Mouse (Mus musculus) liver, postnatal 0 days (tissue): ENCODE results near the gene Nr4a3.

Experiments
- CTCF ChIP-seq: sonication (generic); IDR thresholded peaks from 2 replicates; pipeline ENCODE4 v1.5.1; 2016; ENCODE audit warnings: antibody characterized with exemption, low read depth
- EP300 ChIP-seq: IDR thresholded peaks from 2 replicates; pipeline ENCODE4 v1.6.1; 2016; ENCODE audit warnings: antibody characterized with exemption, low read depth, mild to moderate bottlenecking

DNA sequence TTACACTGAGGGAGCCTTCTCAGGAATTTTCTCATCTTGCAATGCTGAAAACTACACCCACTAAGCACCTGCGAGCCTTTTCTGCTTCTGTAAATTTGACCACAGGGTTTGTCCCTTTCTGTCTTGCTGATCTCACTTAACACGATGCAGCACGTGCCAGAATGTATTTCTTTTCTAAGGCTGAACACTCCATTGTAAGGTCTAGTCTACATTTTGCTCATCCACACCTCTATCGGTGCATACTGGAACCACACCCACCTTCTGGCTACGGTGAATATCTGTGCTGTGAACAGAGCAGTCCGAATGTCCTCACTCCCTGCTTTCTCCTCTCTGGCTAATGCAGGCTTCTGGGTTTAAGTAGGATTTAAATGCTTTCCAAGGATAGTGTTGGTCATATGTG lies 42.5 kb downstream of the Nr4a3 start:
- TF ChIP-seq CTCF (0 out of 2 replicates have a peak, but pooled peaks have one; percentile 32), EP300 (no peak)
